Mouse (Mus musculus) liver, embryonic 14.5 days (tissue): ENCODE data around the gene Sox4.

Experiments used
- CTCF ChIP-seq: IDR thresholded peaks from 2 replicates; pipeline ENCODE4 v1.5.1; 2016; ENCODE audit warnings: antibody characterized with exemption, low read depth, control low read depth
- EP300 ChIP-seq: IDR thresholded peaks from 2 replicates; pipeline ENCODE4 v1.6.1; 2016; ENCODE audit warnings: antibody characterized with exemption, low read depth

DNA sequence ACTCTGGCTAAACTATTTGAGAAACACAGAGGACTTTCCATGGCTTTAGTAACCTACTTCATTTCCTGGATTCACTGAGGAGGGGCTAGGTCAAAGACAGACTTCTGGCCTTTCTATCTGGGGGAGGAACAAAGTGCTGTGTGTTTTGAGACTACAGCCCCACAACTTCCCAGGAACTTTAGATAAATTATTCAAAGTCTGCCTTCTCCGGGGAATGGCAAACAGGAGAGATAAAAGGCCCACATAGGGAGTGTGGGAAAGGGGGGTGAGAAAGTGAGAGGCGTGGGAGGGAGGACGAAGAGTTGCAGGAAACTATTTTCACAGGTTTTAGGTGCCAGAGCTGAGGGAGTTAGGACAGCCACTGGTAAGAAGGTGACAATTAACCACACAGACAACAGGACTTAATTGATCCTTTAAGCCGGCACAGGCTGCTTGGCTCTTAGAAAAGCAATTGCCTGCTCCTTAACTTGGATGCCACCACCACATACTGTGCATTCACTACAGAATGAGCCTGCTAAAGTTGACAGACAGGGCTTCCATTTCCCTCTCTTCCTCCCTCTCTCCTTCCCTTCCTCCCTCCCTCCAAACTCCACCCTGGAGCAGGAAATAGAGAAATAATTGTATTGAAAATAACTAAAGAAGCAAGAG, 11.4 kb downstream of the Sox4 start:
- TF ChIP-seq CTCF (no peak), EP300 (no peak)
